Mouse (Mus musculus) left cerebral cortex, postnatal 25 days (tissue): Measurements from ENCODE around the gene Bach1. TPM values are rescaled to one million over a fixed set of nuclear protein-coding genes. Genes with fewer than 3 reads are reported as not detected.

ENCODE experiments used
- DNase-seq, 2 experiments: peaks; one replicate each; pipeline ENCODE4 v3.0.0; 2022; ENCODE audit warnings: low spot score in 2 of 2, mixed read lengths in 1 of 2
- intact Hi-C: fragments of 180-260 bp; cut with DNase I; formaldehyde crosslinking; loops from one replicate; pipeline ENCODE4 v1.15.1; 2025
- total RNA-seq, 2 experiments: library from RNA; stranded (reverse); gene quantifications; 2 replicates each; pipeline ENCODE4 v1.2.3; 2021

The Bach1 gene
- total RNA-seq, 2 experiments from 2014 or later = 11.9 to 13.3 TPM

GRCm38 (mm10) chr16:87707335-87707734 lies 8.6 kb downstream of the Bach1 start:
- intact Hi-C loops = no loop called here
- no peak for DNase-seq

- DNase-seq = no peak
- intact Hi-C loops = no loop called here
Measured at GRCm38 (mm10) chr16:87708570-87708969, 9.8 kb downstream of the Bach1 start.

GRCm38 (mm10) chr16:87709144-87709543 lies 10.4 kb downstream of the Bach1 start:
- intact Hi-C loops = no loop called here
- DNase-seq = no peak

GRCm38 (mm10) chr16:87709971-87710370 lies 11.2 kb downstream of the Bach1 start:
- intact Hi-C loops = no loop called here
- DNase-seq = no peak

GRCm38 (mm10) chr16:87711961-87712360 lies 13.2 kb downstream of the Bach1 start:
- intact Hi-C loops = no loop called here
- no peak for DNase-seq

GRCm38 (mm10) chr16:87712986-87713693 lies 14.4 kb downstream of the Bach1 start:
- intact Hi-C loops = no loop called here
- no peak for DNase-seq

- intact Hi-C loops = no loop called here
- DNase-seq = no peak
Measured at GRCm38 (mm10) chr16:87714550-87714949, 15.8 kb downstream of the Bach1 start.

GRCm38 (mm10) chr16:87715221-87715620 lies 16.5 kb downstream of the Bach1 start:
- DNase-seq = no peak
- intact Hi-C loops = no loop called here

- DNase-seq = no peak
- intact Hi-C loops = no loop called here
Measured at GRCm38 (mm10) chr16:87716269-87716668, 17.5 kb downstream of the Bach1 start.

- DNase-seq = no peak
- intact Hi-C loops = no loop called here
Measured at GRCm38 (mm10) chr16:87717046-87717660, 18.4 kb downstream of the Bach1 start.

GRCm38 (mm10) chr16:87719071-87719470 lies 20.3 kb downstream of the Bach1 start:
- DNase-seq = no peak
- intact Hi-C loops = loop anchor here (1.0 kb wide), 1 partner anchor 11 kb away; no protein-coding TSS in a partner anchor

- intact Hi-C loops = loop anchor here (1.0 kb wide), 1 partner anchor 11 kb away; no protein-coding TSS in a partner anchor
- DNase-seq = no peak
Measured at GRCm38 (mm10) chr16:87719688-87720283, 21.0 kb downstream of the Bach1 start.

- no peak for DNase-seq
- intact Hi-C loops = no loop called here
Measured at GRCm38 (mm10) chr16:87720851-87721409, 22.2 kb downstream of the Bach1 start.

GRCm38 (mm10) chr16:87722857-87723256 lies 24.1 kb downstream of the Bach1 start:
- no peak for DNase-seq
- intact Hi-C loops = no loop called here

- intact Hi-C loops = no loop called here
- DNase-seq = no peak
Measured at GRCm38 (mm10) chr16:87723479-87723878, 24.7 kb downstream of the Bach1 start.

- no peak for DNase-seq
- intact Hi-C loops = no loop called here
Measured at GRCm38 (mm10) chr16:87724826-87725225, 26.1 kb downstream of the Bach1 start.

GRCm38 (mm10) chr16:87725241-87725640 lies 26.5 kb downstream of the Bach1 start:
- no peak for DNase-seq
- intact Hi-C loops = no loop called here

- DNase-seq = no peak
- intact Hi-C loops = no loop called here
Measured at GRCm38 (mm10) chr16:87725963-87726362, 27.2 kb downstream of the Bach1 start.

- DNase-seq = no peak
- intact Hi-C loops = no loop called here
Measured at GRCm38 (mm10) chr16:87726369-87726768, 27.6 kb downstream of the Bach1 start.

- no peak for DNase-seq
- intact Hi-C loops = no loop called here
Measured at GRCm38 (mm10) chr16:87727250-87727649, 28.5 kb downstream of the Bach1 start.

GRCm38 (mm10) chr16:87727918-87728317 lies 29.2 kb downstream of the Bach1 start:
- no peak for DNase-seq
- intact Hi-C loops = no loop called here
